Mouse (Mus musculus) liver, embryonic 16.5 days (tissue): ENCODE measurements around the gene Hapln3. TPM values are rescaled to one million over a fixed set of nuclear protein-coding genes. Genes with fewer than 3 reads are reported as not detected.

ENCODE experiments used
- ATAC-seq: fragments of 200-750 bp; cut with Nextera tagmentation; 2 replicates; pipeline ENCODE4 v1.8.0; 2017; ENCODE audit warnings: low read depth, mild to moderate bottlenecking, moderate number of reproducible peaks, moderate library complexity
- H3K27ac ChIP-seq: fragments of 300-500 bp; sonication (generic); 2 replicates; pipeline ENCODE4 v1.5.1; 2014; ENCODE audit warnings: mild to moderate bottlenecking, low read length
- H3K27me3 ChIP-seq: fragments of 300-500 bp; sonication (generic); 2 replicates; pipeline ENCODE4 v1.6.1; 2014; ENCODE audit warnings: low read depth, low read length, mixed read lengths; ENCODE audit not compliant: control insufficient read depth, insufficient read depth
- H3K36me3 ChIP-seq: fragments of 300-500 bp; sonication (generic); 2 replicates; pipeline ENCODE4 v1.6.1; 2014; ENCODE audit warnings: mild to moderate bottlenecking; ENCODE audit not compliant: control insufficient read depth, insufficient read depth
- H3K4me1 ChIP-seq: fragments of 300-500 bp; sonication (generic); 2 replicates; pipeline ENCODE4 v1.6.1; 2014; ENCODE audit warnings: low read depth, low read length, mixed read lengths; ENCODE audit not compliant: control insufficient read depth
- H3K4me2 ChIP-seq: fragments of 300-500 bp; sonication (generic); 2 replicates; pipeline ENCODE4 v1.6.1; 2014; ENCODE audit warnings: low read depth, low read length, mixed read lengths
- H3K4me3 ChIP-seq: fragments of 300-500 bp; sonication (generic); 2 replicates; pipeline ENCODE4 v1.5.1; 2014; ENCODE audit warnings: low read depth, mild to moderate bottlenecking, low read length
- H3K9ac ChIP-seq: fragments of 300-500 bp; sonication (generic); 2 replicates; pipeline ENCODE4 v1.6.1; 2014; ENCODE audit warnings: low read depth, low read length
- H3K9me3 ChIP-seq: fragments of 300-500 bp; sonication (generic); replicated peaks from 2 replicates; pipeline ENCODE4 v1.6.1; 2016; ENCODE audit warnings: low read length; ENCODE audit not compliant: control insufficient read depth
- WGBS: fragments of 180-500 bp; shearing (Covaris S2); extraction: QIAGEN DNeasy Blood & Tissue Kit; methylation state at CpG from one replicate; pipeline ENCODE4 v1.1.7; 2014; ENCODE audit not compliant: insufficient replicate concordance; 5-methylcytosine and 5-hydroxymethylcytosine counted together
- polyA plus RNA-seq: library from polyadenylated mRNA; unstranded; fragments of >200 nt; fragmentation: Nextera tagmentation; extraction: Ambion mirVana; gene quantifications from 2 replicates; pipeline ENCODE4 v1.2.1, GENCODE M21; 2015

The Hapln3 gene
- polyA plus RNA-seq, 1 experiment from 2014 or later: 0.12 TPM

DNA sequence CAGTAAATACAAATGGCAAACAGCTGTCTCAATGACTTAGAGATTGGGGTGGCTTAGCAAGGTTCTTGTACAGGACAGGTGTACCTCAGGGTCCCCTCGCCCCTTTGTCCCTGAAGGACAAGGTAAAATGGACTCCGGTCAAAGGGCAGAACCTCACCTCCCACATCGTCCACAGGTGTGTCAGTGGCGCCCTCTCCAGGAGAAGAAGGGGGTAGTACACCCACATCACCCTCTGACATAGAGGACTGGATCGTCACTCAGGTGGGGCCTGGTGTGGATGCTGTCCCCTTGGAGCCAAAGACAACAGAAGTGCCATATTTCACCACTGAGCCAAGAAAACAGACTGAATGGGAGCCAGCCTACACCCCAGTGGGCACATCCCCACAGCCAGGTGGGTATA, 34.3 kb downstream of the Hapln3 start:
- Histone ChIP-seq H3K27ac (no peak overlapping the region), H3K27me3 (no peaks in the 10 kb centered on the region), H3K36me3 (no peaks in the 10 kb centered on the region), H3K4me3 (no peak overlapping the region), H3K9me3 (no peaks in the 10 kb centered on the region), H3K4me2 (no peak overlapping the region), H3K9ac (no peak overlapping the region), H3K4me1 (no peaks in the 10 kb centered on the region)
- ATAC-seq: no peak
- WGBS: 41% methylated on average over 5 of the region's 5 CpGs

DNA sequence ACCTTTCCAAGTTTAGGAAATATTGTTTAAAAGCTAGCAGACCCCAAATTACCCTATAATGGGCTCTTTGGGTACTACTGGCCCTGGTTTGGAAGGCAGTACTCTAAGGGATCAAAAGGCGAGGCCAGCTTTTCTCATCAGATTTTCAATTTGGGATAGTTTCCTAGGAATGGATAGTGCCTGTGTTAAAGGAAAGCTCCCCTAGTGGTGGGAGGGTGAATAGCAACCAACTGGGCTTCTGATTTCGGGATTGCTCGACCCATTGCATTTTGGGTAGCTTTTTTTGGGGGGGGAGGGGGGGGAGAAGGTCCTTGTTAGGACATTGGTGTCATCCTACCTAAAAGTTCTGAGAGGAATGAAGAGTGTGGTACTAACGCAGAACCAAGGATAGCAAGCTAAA, 41.7 kb downstream of the Hapln3 start:
- no peaks in the 10 kb centered on the region for H3K9me3 ChIP-seq
- WGBS: 57% methylated on average over 4 of the region's 4 CpGs

DNA sequence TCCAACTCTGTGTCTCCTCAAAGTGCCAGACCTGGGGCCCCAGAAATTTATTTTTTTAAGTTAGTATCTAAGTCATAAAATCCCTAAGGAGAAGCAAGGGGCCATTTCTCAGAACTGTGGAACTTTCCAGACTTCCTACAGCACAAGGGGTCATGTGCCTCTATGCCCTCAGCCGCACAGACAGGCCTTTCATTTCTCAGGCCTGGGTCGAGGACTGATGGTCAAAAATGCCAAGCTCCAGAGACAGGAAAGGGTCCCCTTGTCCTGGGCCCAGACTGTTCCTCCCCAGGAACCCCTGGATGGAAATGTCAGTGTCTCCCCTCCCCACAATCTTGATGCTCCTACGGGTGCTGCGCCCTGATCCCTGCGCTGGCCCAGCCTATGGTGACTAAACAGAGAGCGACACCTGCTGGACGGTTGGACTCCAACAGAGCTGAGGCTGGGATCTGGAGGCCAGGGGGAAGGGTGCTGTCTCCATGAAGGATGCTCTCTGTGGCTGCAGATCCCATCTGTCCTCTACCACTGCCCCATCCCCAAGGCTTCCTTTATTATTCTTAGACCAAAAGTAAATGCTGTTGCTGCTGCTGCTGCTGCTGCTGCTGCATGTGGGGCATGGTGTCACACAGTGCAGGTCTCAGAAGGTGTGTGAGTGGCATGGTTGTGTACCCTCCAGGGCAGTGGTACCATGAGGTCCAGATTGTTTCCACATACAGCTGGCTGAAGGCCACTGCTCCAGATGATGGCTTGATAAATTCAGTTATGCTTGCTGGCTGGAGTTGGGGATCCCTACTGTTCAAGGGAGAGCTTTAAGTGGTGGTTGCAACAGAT, 50.0 kb downstream of the Hapln3 start:
- ATAC-seq: no peak

More for the DNA sequence above, 41.7 kb downstream of the Hapln3 start:
- H3K27me3 ChIP-seq: no peaks in the 10 kb centered on the region
- H3K27ac ChIP-seq: no peak overlapping the region
- H3K4me3 ChIP-seq: no peak overlapping the region
- no peaks in the 10 kb centered on the region for H3K4me1 ChIP-seq
- no peaks in the 10 kb centered on the region for H3K36me3 ChIP-seq
- no peak for ATAC-seq
- no peak overlapping the region for H3K9ac ChIP-seq
- H3K4me2 ChIP-seq: no peak overlapping the region

DNA sequence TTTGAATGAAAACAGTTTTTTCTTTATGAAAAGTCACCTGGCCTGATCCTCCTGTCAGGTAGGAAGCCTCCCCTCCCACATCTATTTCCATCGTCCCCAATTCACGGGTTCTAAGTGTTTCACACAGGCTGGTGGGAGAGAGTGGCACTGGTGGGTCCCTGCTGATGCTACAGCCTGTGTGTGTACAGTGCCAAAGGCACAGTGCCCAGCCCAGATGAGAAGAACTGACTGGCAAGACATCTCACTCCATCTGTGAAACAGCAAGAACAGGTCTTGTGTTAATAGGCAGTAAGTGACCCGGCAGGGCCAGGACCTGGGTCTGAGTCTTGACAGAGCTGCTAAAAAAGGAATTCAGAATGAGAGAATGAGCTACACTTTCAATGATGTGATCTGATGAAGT, 51.6 kb downstream of the Hapln3 start:
- Histone ChIP-seq H3K36me3 (no peaks in the 10 kb centered on the region), H3K27ac (no peak overlapping the region), H3K9ac (no peak overlapping the region), H3K4me3 (no peak overlapping the region), H3K4me2 (no peak overlapping the region), H3K27me3 (no peaks in the 10 kb centered on the region), H3K9me3 (no peaks in the 10 kb centered on the region), H3K4me1 (no peaks in the 10 kb centered on the region)
- WGBS: 39% methylated on average over 3 of the region's 3 CpGs
- no peak for ATAC-seq

More for the DNA sequence above, 50.0 kb downstream of the Hapln3 start:
- Histone ChIP-seq H3K27ac (no peak overlapping the region), H3K4me3 (no peak overlapping the region), H3K9ac (no peak overlapping the region), H3K4me2 (no peak overlapping the region), H3K27me3 (no peaks in the 10 kb centered on the region), H3K36me3 (no peaks in the 10 kb centered on the region), H3K9me3 (no peaks in the 10 kb centered on the region), H3K4me1 (no peaks in the 10 kb centered on the region)
- 20% methylated on average over 7 of the region's 7 CpGs for WGBS

DNA sequence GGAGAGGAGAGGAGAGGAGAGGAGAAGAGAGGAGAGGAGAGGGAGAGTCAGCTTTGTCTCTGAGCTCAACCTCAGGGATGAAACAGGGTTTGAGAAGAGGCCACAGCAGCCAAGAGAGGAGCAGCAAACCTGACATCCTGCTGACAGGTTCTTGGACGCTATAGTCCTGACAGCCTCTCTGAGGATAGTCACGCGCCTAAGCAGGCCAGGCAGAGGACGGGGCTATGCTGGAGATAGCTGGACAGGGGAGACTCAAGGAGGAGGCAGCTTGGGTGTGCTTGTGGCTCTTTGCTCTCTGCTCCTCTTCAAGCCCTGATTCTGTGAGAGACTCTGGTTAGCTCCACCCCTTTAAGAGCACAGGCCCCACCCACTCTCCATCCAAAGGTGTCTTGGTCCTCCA, 62.6 kb downstream of the Hapln3 start:
- whole genome bisulfite sequencing: 45% methylated on average over 4 of the region's 4 CpGs
- Histone ChIP-seq H3K9me3 (no peaks in the 10 kb centered on the region), H3K4me1 (no peaks in the 10 kb centered on the region), H3K4me3 (no peak overlapping the region), H3K9ac (no peak overlapping the region), H3K27ac (no peak overlapping the region), H3K27me3 (no peaks in the 10 kb centered on the region), H3K36me3 (no peaks in the 10 kb centered on the region), H3K4me2 (no peak overlapping the region)
- no peak for ATAC-seq

DNA sequence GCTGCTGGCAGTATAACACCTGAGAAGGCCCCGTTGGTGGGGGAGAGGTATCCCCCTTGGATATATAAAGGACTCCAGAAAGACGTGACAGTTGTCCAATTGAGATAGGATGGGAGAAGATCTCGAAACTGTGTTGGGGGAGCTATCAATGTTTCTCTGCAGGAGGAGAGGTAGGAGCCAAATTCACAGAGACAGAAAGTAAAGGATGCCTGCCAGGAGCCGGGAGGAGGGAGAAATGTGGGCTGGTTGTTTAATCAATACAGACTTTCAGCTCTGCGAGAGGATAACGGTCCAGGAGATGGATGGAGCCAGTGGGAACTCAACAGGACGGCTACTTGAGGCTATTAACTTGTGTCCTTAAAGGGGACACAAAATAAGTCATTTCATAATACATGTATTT, 63.4 kb downstream of the Hapln3 start:
- H3K4me2 ChIP-seq: no peak overlapping the region
- WGBS: 46% methylated on average over 7 of the region's 7 CpGs
- ATAC-seq: no peak

More for the DNA sequence above, 63.4 kb downstream of the Hapln3 start:
- Histone ChIP-seq H3K4me1 (no peaks in the 10 kb centered on the region), H3K9me3 (no peaks in the 10 kb centered on the region), H3K4me3 (no peak overlapping the region), H3K27ac (no peak overlapping the region), H3K36me3 (no peaks in the 10 kb centered on the region), H3K9ac (no peak overlapping the region), H3K27me3 (no peaks in the 10 kb centered on the region)

Other genes with a start within 250 kb of the Hapln3 start
- 13.6 and 13.8 TPM in 2 replicates for gene Aen, start 235.2 kb downstream of the Hapln3 start, polyA plus RNA-seq
- gene Isg20, start 217.6 kb downstream of the Hapln3 start, polyA plus RNA-seq: 129 and 138 TPM in 2 replicates
- 0.04 TPM in 1 of 2 replicates, not detected in the other for gene Acan, start 77.5 kb downstream of the Hapln3 start, polyA plus RNA-seq
- gene Mfge8, start 18.0 kb upstream of the Hapln3 start, polyA plus RNA-seq: 93.2 and 102 TPM in 2 replicates
- gene Abhd2, start 142.2 kb upstream of the Hapln3 start, polyA plus RNA-seq: 13.1 and 14.4 TPM in 2 replicates